Mouse (Mus musculus) left cerebral cortex, adult 11 months (tissue): ENCODE measurements around the gene Agbl4.

ENCODE experiments used
- DNase-seq: peaks from one replicate; pipeline ENCODE4 v3.0.0; 2022; ENCODE audit warnings: low spot score

Agbl4 gene

GRCm38 (mm10) chr4:111399784-111400183 lies 1002.3 kb downstream of the Agbl4 start:
- no peak for DNase-seq

GRCm38 (mm10) chr4:111400676-111401075 lies 1003.2 kb downstream of the Agbl4 start:
- DNase-seq = no peak

- no peak for DNase-seq
Measured at GRCm38 (mm10) chr4:111403243-111403642, 1005.8 kb downstream of the Agbl4 start.

- no peak for DNase-seq
Measured at GRCm38 (mm10) chr4:111410731-111411130, 1013.3 kb downstream of the Agbl4 start.

GRCm38 (mm10) chr4:111414399-111414798 lies 1016.9 kb downstream of the Agbl4 start:
- no peak for DNase-seq

- no peak for DNase-seq
Measured at GRCm38 (mm10) chr4:111414818-111415488, 1017.5 kb downstream of the Agbl4 start, which contains the start of gene Bend5. Bend5 (plus strand) TSS chr4:111415006.

GRCm38 (mm10) chr4:111416126-111416525 lies 1018.7 kb downstream of the Agbl4 start:
- no peak for DNase-seq

GRCm38 (mm10) chr4:111416551-111416950 lies 1019.1 kb downstream of the Agbl4 start:
- DNase-seq = no peak

GRCm38 (mm10) chr4:111417716-111418115 lies 1020.3 kb downstream of the Agbl4 start:
- no peak for DNase-seq

GRCm38 (mm10) chr4:111419476-111419875 lies 1022.0 kb downstream of the Agbl4 start:
- DNase-seq = no peak

- DNase-seq = no peak
Measured at GRCm38 (mm10) chr4:111420031-111420430, 1022.6 kb downstream of the Agbl4 start.

- no peak for DNase-seq
Measured at GRCm38 (mm10) chr4:111420955-111421354, 1023.5 kb downstream of the Agbl4 start.

- no peak for DNase-seq
Measured at GRCm38 (mm10) chr4:111421785-111422184, 1024.3 kb downstream of the Agbl4 start.

GRCm38 (mm10) chr4:111424371-111424950 lies 1027.0 kb downstream of the Agbl4 start:
- no peak for DNase-seq

- DNase-seq = no peak
Measured at GRCm38 (mm10) chr4:111425170-111425569, 1027.7 kb downstream of the Agbl4 start.

GRCm38 (mm10) chr4:111431186-111431585 lies 1033.7 kb downstream of the Agbl4 start:
- no peak for DNase-seq

- DNase-seq = no peak
Measured at GRCm38 (mm10) chr4:111432013-111432412, 1034.6 kb downstream of the Agbl4 start.

- DNase-seq = no peak
Measured at GRCm38 (mm10) chr4:111432417-111432816, 1035.0 kb downstream of the Agbl4 start.

- no peak for DNase-seq
Measured at GRCm38 (mm10) chr4:111441709-111442108, 1044.2 kb downstream of the Agbl4 start.

GRCm38 (mm10) chr4:111442435-111443238 lies 1045.2 kb downstream of the Agbl4 start:
- DNase-seq = no peak

GRCm38 (mm10) chr4:111443906-111444615 lies 1046.6 kb downstream of the Agbl4 start:
- DNase-seq = no peak

GRCm38 (mm10) chr4:111444616-111445160 lies 1047.2 kb downstream of the Agbl4 start:
- DNase-seq = no peak
